Mouse (Mus musculus): ENCODE measurements at regions not wholly inside any gene's neighbourhood (a gene's known extent, or its start where the extent isn't known, plus 50 kb on each side); places are given as distances from the start of the nearest gene placed in this dataset.

- no peak for DNase-seq (ENCODE audit: low read depth, low spot score)
- no peak overlapping the region for H3K9ac ChIP-seq (ENCODE audit: insufficient read depth, low read depth, low read length, poor library complexity, severe bottlenecking)
- no peaks in the 10 kb centered on the region for H3K9me3 ChIP-seq (ENCODE audit: control insufficient read depth, insufficient read depth, low read depth, low read length)
- no peak overlapping the region for H3K4me3 ChIP-seq (ENCODE audit: insufficient read depth in 1 of 2, low read depth in 1 of 2, low read length in 2 of 2, poor library complexity in 1 of 2, severe bottlenecking in 1 of 2)
- TF ChIP-seq ZC3H11A (IDR thresholded peaks at IDR 0.05; ENCODE audit: borderline replicate concordance, low read depth, low read length): no peak
- no peak for TF ChIP-seq ZNF384 (IDR thresholded peaks at IDR 0.05; ENCODE audit: low read depth, low read length)
- H3K36me3 ChIP-seq (ENCODE audit: control insufficient read depth, insufficient read depth, low read length, poor library complexity, severe bottlenecking): no peaks in the 10 kb centered on the region
- H3K27ac ChIP-seq (ENCODE audit: insufficient read depth, low read depth, low read length, poor library complexity, severe bottlenecking): no peak overlapping the region
- in situ Hi-C loops (cut with MboI; ENCODE audit: low sequenced_read_pairs in 2 of 2, unreplicated experiment in 2 of 2): no loop called here
- H3K4me1 ChIP-seq (ENCODE audit: control insufficient read depth in 2 of 2, insufficient read depth in 2 of 2, low read length in 2 of 2, poor library complexity in 1 of 2): no peaks in the 10 kb centered on the region
These were observed 351.3 kb downstream of the Rps24 start for GRCm38 (mm10) chr14:24838219-24838618.

- no peak for TF ChIP-seq ZNF384 (IDR thresholded peaks at IDR 0.05; ENCODE audit: low read depth, low read length)
- TF ChIP-seq CHD2 (IDR thresholded peaks at IDR 0.05; ENCODE audit: low read depth, low read length): no peak
- no peak for TF ChIP-seq ZC3H11A (IDR thresholded peaks at IDR 0.05; ENCODE audit: borderline replicate concordance, low read depth, low read length)
- no peak for TF ChIP-seq MAFK (IDR thresholded peaks at IDR 0.05; ENCODE audit: insufficient read depth, low read depth, low read length)
- no peak for TF ChIP-seq HCFC1 (IDR thresholded peaks at IDR 0.05; ENCODE audit: borderline replicate concordance, insufficient read depth, low read length)
- Histone ChIP-seq H3K36me3 (ENCODE audit: control insufficient read depth, insufficient read depth, low read length, poor library complexity, severe bottlenecking) (no peaks in the 10 kb centered on the region), H3K9me3 (ENCODE audit: control insufficient read depth, insufficient read depth, low read depth, low read length) (no peaks in the 10 kb centered on the region), H3K27ac (ENCODE audit: insufficient read depth, low read depth, low read length, poor library complexity, severe bottlenecking) (no peak overlapping the region), H3K4me1 (ENCODE audit: control insufficient read depth in 2 of 2, insufficient read depth in 2 of 2, low read length in 2 of 2, poor library complexity in 1 of 2) (no peaks in the 10 kb centered on the region), H3K9ac (ENCODE audit: insufficient read depth, low read depth, low read length, poor library complexity, severe bottlenecking) (no peak overlapping the region), H3K4me3 (ENCODE audit: insufficient read depth in 1 of 2, low read depth in 1 of 2, low read length in 2 of 2, poor library complexity in 1 of 2, severe bottlenecking in 1 of 2) (no peak overlapping the region)
- DNase-seq (ENCODE audit: low read depth, low spot score): no peak
- in situ Hi-C loops (cut with MboI; ENCODE audit: low sequenced_read_pairs in 2 of 2, unreplicated experiment in 2 of 2): no loop called here
These were observed 352.1 kb downstream of the Rps24 start for GRCm38 (mm10) chr14:24839056-24839455.

GRCm38 (mm10) chr14:24841715-24842496 lies 355.0 kb downstream of the Rps24 start:
- no peaks in the 10 kb centered on the region for H3K36me3 ChIP-seq (ENCODE audit: control insufficient read depth, insufficient read depth, low read length, poor library complexity, severe bottlenecking)
- H3K9me3 ChIP-seq (ENCODE audit: control insufficient read depth, insufficient read depth, low read depth, low read length): no peaks in the 10 kb centered on the region
- in situ Hi-C loops (cut with MboI; ENCODE audit: low sequenced_read_pairs in 2 of 2, unreplicated experiment in 2 of 2): no loop called here
- H3K4me3 ChIP-seq (ENCODE audit: insufficient read depth in 1 of 2, low read depth in 1 of 2, low read length in 2 of 2, poor library complexity in 1 of 2, severe bottlenecking in 1 of 2): no peak overlapping the region
- no peak overlapping the region for H3K9ac ChIP-seq (ENCODE audit: insufficient read depth, low read depth, low read length, poor library complexity, severe bottlenecking)
- no peak for TF ChIP-seq ZNF384 (IDR thresholded peaks at IDR 0.05; ENCODE audit: low read depth, low read length)
- no peak for TF ChIP-seq ZC3H11A (IDR thresholded peaks at IDR 0.05; ENCODE audit: borderline replicate concordance, low read depth, low read length)
- no peak for TF ChIP-seq CHD2 (IDR thresholded peaks at IDR 0.05; ENCODE audit: low read depth, low read length)
- no peak for TF ChIP-seq HCFC1 (IDR thresholded peaks at IDR 0.05; ENCODE audit: borderline replicate concordance, insufficient read depth, low read length)
- no peak for TF ChIP-seq MAFK (IDR thresholded peaks at IDR 0.05; ENCODE audit: insufficient read depth, low read depth, low read length)
- no peak for DNase-seq (ENCODE audit: low read depth, low spot score)
- no peak overlapping the region for H3K27ac ChIP-seq (ENCODE audit: insufficient read depth, low read depth, low read length, poor library complexity, severe bottlenecking)
- H3K4me1 ChIP-seq (ENCODE audit: control insufficient read depth in 2 of 2, insufficient read depth in 2 of 2, low read length in 2 of 2, poor library complexity in 1 of 2): no peaks in the 10 kb centered on the region

GRCm38 (mm10) chr14:24843626-24844025 lies 356.7 kb downstream of the Rps24 start:
- Histone ChIP-seq H3K4me3 (ENCODE audit: insufficient read depth in 1 of 2, low read depth in 1 of 2, low read length in 2 of 2, poor library complexity in 1 of 2, severe bottlenecking in 1 of 2) (no peak overlapping the region), H3K36me3 (ENCODE audit: control insufficient read depth, insufficient read depth, low read length, poor library complexity, severe bottlenecking) (no peaks in the 10 kb centered on the region), H3K27ac (ENCODE audit: insufficient read depth, low read depth, low read length, poor library complexity, severe bottlenecking) (no peak overlapping the region), H3K9me3 (ENCODE audit: control insufficient read depth, insufficient read depth, low read depth, low read length) (no peaks in the 10 kb centered on the region), H3K4me1 (ENCODE audit: control insufficient read depth in 2 of 2, insufficient read depth in 2 of 2, low read length in 2 of 2, poor library complexity in 1 of 2) (no peaks in the 10 kb centered on the region), H3K9ac (ENCODE audit: insufficient read depth, low read depth, low read length, poor library complexity, severe bottlenecking) (no peak overlapping the region)
- TF ChIP-seq ZNF384 (IDR thresholded peaks at IDR 0.05; ENCODE audit: low read depth, low read length) (no peak), ZC3H11A (IDR thresholded peaks at IDR 0.05; ENCODE audit: borderline replicate concordance, low read depth, low read length) (no peak), HCFC1 (IDR thresholded peaks at IDR 0.05; ENCODE audit: borderline replicate concordance, insufficient read depth, low read length) (no peak), MAFK (IDR thresholded peaks at IDR 0.05; ENCODE audit: insufficient read depth, low read depth, low read length) (no peak), CHD2 (IDR thresholded peaks at IDR 0.05; ENCODE audit: low read depth, low read length) (no peak)
- in situ Hi-C loops (cut with MboI; ENCODE audit: low sequenced_read_pairs in 2 of 2, unreplicated experiment in 2 of 2): no loop called here
- DNase-seq (ENCODE audit: low read depth, low spot score): no peak

DNA sequence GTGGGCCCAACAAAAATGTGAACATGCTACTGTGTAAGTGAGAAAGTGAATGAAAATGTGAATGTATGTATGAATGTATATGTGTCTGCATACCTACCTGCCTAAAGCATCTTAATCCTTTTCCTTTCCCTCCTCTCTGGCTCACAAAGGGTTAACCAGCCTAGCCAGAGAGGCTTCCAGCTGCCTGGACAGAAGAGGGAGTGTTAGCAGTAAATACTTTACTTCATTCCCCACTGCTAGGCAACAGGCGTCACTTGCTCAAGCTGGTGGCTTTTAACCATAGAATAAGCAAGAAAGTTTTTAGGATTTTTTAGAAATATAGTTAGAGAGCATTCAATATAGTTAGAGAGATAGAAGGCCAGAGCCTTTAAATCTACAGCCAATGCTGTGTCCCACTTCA lies 363.6 kb downstream of the Rps24 start:
- no peak overlapping the region for H3K4me3 ChIP-seq (ENCODE audit: insufficient read depth in 1 of 2, low read depth in 1 of 2, low read length in 2 of 2, poor library complexity in 1 of 2, severe bottlenecking in 1 of 2)
- TF ChIP-seq ZC3H11A (IDR thresholded peaks at IDR 0.05; ENCODE audit: borderline replicate concordance, low read depth, low read length): no peak
- no peak for TF ChIP-seq HCFC1 (IDR thresholded peaks at IDR 0.05; ENCODE audit: borderline replicate concordance, insufficient read depth, low read length)
- TF ChIP-seq ZNF384 (IDR thresholded peaks at IDR 0.05; ENCODE audit: low read depth, low read length): no peak
- no peak for TF ChIP-seq MAFK (IDR thresholded peaks at IDR 0.05; ENCODE audit: insufficient read depth, low read depth, low read length)
- no peak for TF ChIP-seq CHD2 (IDR thresholded peaks at IDR 0.05; ENCODE audit: low read depth, low read length)
- no peaks in the 10 kb centered on the region for H3K9me3 ChIP-seq (ENCODE audit: control insufficient read depth, insufficient read depth, low read depth, low read length)
- H3K4me1 ChIP-seq (ENCODE audit: control insufficient read depth in 2 of 2, insufficient read depth in 2 of 2, low read length in 2 of 2, poor library complexity in 1 of 2): no peaks in the 10 kb centered on the region
- in situ Hi-C loops (cut with MboI; ENCODE audit: low sequenced_read_pairs in 2 of 2, unreplicated experiment in 2 of 2): no loop called here
- no peak for DNase-seq (ENCODE audit: low read depth, low spot score)
- H3K9ac ChIP-seq (ENCODE audit: insufficient read depth, low read depth, low read length, poor library complexity, severe bottlenecking): no peak overlapping the region
- H3K36me3 ChIP-seq (ENCODE audit: control insufficient read depth, insufficient read depth, low read length, poor library complexity, severe bottlenecking): no peaks in the 10 kb centered on the region
- H3K27ac ChIP-seq (ENCODE audit: insufficient read depth, low read depth, low read length, poor library complexity, severe bottlenecking): no peak overlapping the region
